Mouse (Mus musculus) CH12.LX (cell line): ENCODE results near the gene Dcaf11.

Experiments
- CTCF ChIP-seq, 2 experiments: IDR thresholded peaks in 1 of 2; conservative IDR thresholded peaks in 1 of 2; 2 replicates each; pipeline ENCODE4 v1.5.1; 2011 to 2012; ENCODE audit warnings: low read depth in 2 of 2, low read length in 2 of 2, improper control_type of control experiment in 1 of 2, inconsistent platforms in 1 of 2, mild to moderate bottlenecking in 1 of 2, moderate library complexity in 1 of 2
- ETS1 ChIP-seq: conservative IDR thresholded peaks from 2 replicates; pipeline ENCODE4 v1.6.1; 2012; ENCODE audit warnings: low read depth, mild to moderate bottlenecking, inconsistent platforms, low read length, improper control_type of control experiment, moderate library complexity
- GABPA ChIP-seq: IDR thresholded peaks from 2 replicates; pipeline ENCODE4 v1.6.1; 2012; ENCODE audit warnings: low read depth, low read length, improper control_type of control experiment, inconsistent platforms; ENCODE audit not compliant: insufficient replicate concordance
- HCFC1 ChIP-seq: IDR thresholded peaks from 2 replicates; pipeline ENCODE4 v1.6.1; 2012; ENCODE audit warnings: low read depth, mild to moderate bottlenecking, inconsistent platforms, low read length, improper control_type of control experiment
- MAX ChIP-seq: IDR thresholded peaks from 2 replicates; pipeline ENCODE4 v1.6.1; 2011; ENCODE audit warnings: low read length, improper control_type of control experiment
- NELFE ChIP-seq: IDR thresholded peaks from 2 replicates; pipeline ENCODE4 v1.6.1; 2011; ENCODE audit warnings: low read depth, low read length, improper control_type of control experiment
- POLR2A ChIP-seq: IDR thresholded peaks from 2 replicates; pipeline ENCODE4 v1.6.1; 2011; ENCODE audit warnings: low read depth, mild to moderate bottlenecking, improper control_type of control experiment, low read length
- ZMIZ1 ChIP-seq: IDR thresholded peaks from 2 replicates; pipeline ENCODE4 v1.6.1; 2012; ENCODE audit warnings: low read depth, mild to moderate bottlenecking, inconsistent platforms, low read length, improper control_type of control experiment
- ZNF384 ChIP-seq: IDR thresholded peaks from 2 replicates; pipeline ENCODE4 v1.6.1; 2012; ENCODE audit warnings: low read depth, low read length, improper control_type of control experiment, inconsistent platforms

GRCm38 (mm10) chr14:55561860-55562259, 2.1 kb downstream of the Dcaf11 start:
- TF ChIP-seq CTCF (conservative IDR thresholded peaks at IDR 0.05 in 1 of 2, IDR thresholded peaks at IDR 0.05 in 1 of 2; ENCODE audit: low read depth in 2 of 2, low read length in 2 of 2), result no peak
- TF ChIP-seq ZMIZ1, result no peak
- no peak for TF ChIP-seq NELFE
- no peak for TF ChIP-seq GABPA
- no peak for TF ChIP-seq ETS1
- TF ChIP-seq POLR2A, result no peak
- no peak for TF ChIP-seq MAX
- no peak for TF ChIP-seq ZNF384
- no peak for TF ChIP-seq HCFC1
